Mouse (Mus musculus) natural killer cell, adult 2 months (primary cell): ENCODE data around the gene Lrfn1.

Source experiments
- DNase-seq, 2 experiments: peaks; one replicate each; pipeline ENCODE4 v3.0.0; 2022; ENCODE audit warnings: low spot score in 2 of 2

The Lrfn1 gene

GRCm38 (mm10) chr7:28511441-28511840, 59.7 kb downstream of the Lrfn1 start:
- DNase-seq: no peak
